Mouse (Mus musculus): ENCODE data around the gene Stau1. TPM values are rescaled to one million over a fixed set of nuclear protein-coding genes. Genes with fewer than 3 reads are reported as not detected.
A peak's percentile ranks its signal among the peaks of the same experiment; 100 is the strongest.

Stau1 gene
- total and polyA plus RNA-seq, 3 experiments, result 27.7 to 44.9 (median 40.2) TPM

- TF ChIP-seq EP300 (IDR thresholded peaks at IDR 0.05; ENCODE audit: insufficient read depth, low read depth, low read length) (no peak), POLR2A (IDR thresholded peaks at IDR 0.05; ENCODE audit: insufficient read depth, low read depth, low read length) (no peak), CTCF (IDR thresholded peaks at IDR 0.05) (no peak)
- DNase-seq, result no peak
- Histone ChIP-seq H3K79me2 (replicated peaks; ENCODE audit: control insufficient read depth, insufficient read depth, low read length) (no peaks in the 10 kb centered on the region), H3K27me3 (ENCODE audit: control insufficient read depth, insufficient read depth, low read length) (no peaks in the 10 kb centered on the region), H3K36me3 (ENCODE audit: control insufficient read depth, insufficient read depth, low read length) (no peaks in the 10 kb centered on the region), H3K4me1 (ENCODE audit: control insufficient read depth, insufficient read depth, low read length) (peaks cover 4% of the 10 kb centered on the region), H3K4me3 (no peak overlapping the region), H3K27ac (no peak overlapping the region), H3K9ac (ENCODE audit: low read depth, low read length) (no peak overlapping the region)
- 70% methylated on average over 9 of the region's 9 CpGs for WGBS
- intact Hi-C loops (cut with DNase I), result loop anchor here (5.0 kb wide), 1 partner anchor 94 kb away; the partner anchor contains the start of gene Cse1l
These were observed 5.4 kb upstream of the Stau1 start for GRCm38 (mm10) chr2:167001486-167001885.

GRCm38 (mm10) chr2:166996533-166996894, 415 bp upstream of the Stau1 start:
- Histone ChIP-seq H3K27me3 (ENCODE audit: control insufficient read depth, insufficient read depth, low read length) (no peaks in the 10 kb centered on the region), H3K79me2 (replicated peaks; ENCODE audit: control insufficient read depth, insufficient read depth, low read length) (no peaks in the 10 kb centered on the region; the same call in 1 of the 2 replicates), H3K36me3 (ENCODE audit: control insufficient read depth, insufficient read depth, low read length) (peaks cover 13% of the 10 kb centered on the region), H3K4me3 (peak overlapping the region; percentile 55), H3K9ac (ENCODE audit: low read depth, low read length) (peak overlapping the region; percentile 84), H3K27ac (peak overlapping the region; percentile 93), H3K4me1 (ENCODE audit: control insufficient read depth, insufficient read depth, low read length) (peaks cover 9% of the 10 kb centered on the region)
- WGBS, result 40% methylated on average over 8 of the region's 8 CpGs
- TF ChIP-seq EP300 (IDR thresholded peaks at IDR 0.05; ENCODE audit: insufficient read depth, low read depth, low read length) (no peak), POLR2A (IDR thresholded peaks at IDR 0.05; ENCODE audit: insufficient read depth, low read depth, low read length) (no peak), CTCF (IDR thresholded peaks at IDR 0.05) (no peak)
- intact Hi-C loops (cut with DNase I), result loop anchor here (1.0 to 5.0 kb wide), 2 partner anchors 19 to 66 kb away; partner anchors contain the start of genes Ddx27 and Znfx1
- DNase-seq, result no peak

- TF ChIP-seq EP300 (IDR thresholded peaks at IDR 0.05; ENCODE audit: insufficient read depth, low read depth, low read length), result no peak
- no peak for TF ChIP-seq CTCF (IDR thresholded peaks at IDR 0.05)
- no peak for TF ChIP-seq POLR2A (IDR thresholded peaks at IDR 0.05; ENCODE audit: insufficient read depth, low read depth, low read length)
These were observed 891 bp downstream of the Stau1 start for GRCm38 (mm10) chr2:166995021-166995795.

GRCm38 (mm10) chr2:166991945-166992344, 4.2 kb downstream of the Stau1 start:
- Histone ChIP-seq H3K36me3 (ENCODE audit: control insufficient read depth, insufficient read depth, low read length) (peaks cover 30% of the 10 kb centered on the region), H3K9ac (ENCODE audit: low read depth, low read length) (no peak overlapping the region), H3K4me1 (ENCODE audit: control insufficient read depth, insufficient read depth, low read length) (peaks cover 15% of the 10 kb centered on the region), H3K79me2 (replicated peaks; ENCODE audit: control insufficient read depth, insufficient read depth, low read length) (peaks cover 8% of the 10 kb centered on the region), H3K27ac (no peak overlapping the region), H3K27me3 (ENCODE audit: control insufficient read depth, insufficient read depth, low read length) (no peaks in the 10 kb centered on the region), H3K4me3 (no peak overlapping the region)
- intact Hi-C loops (cut with DNase I), result loop anchor here (2.0 kb wide), 1 partner anchor 15 kb away; no protein-coding TSS in a partner anchor
- no peak for DNase-seq
- no peak for TF ChIP-seq POLR2A (IDR thresholded peaks at IDR 0.05; ENCODE audit: insufficient read depth, low read depth, low read length)
- TF ChIP-seq EP300 (IDR thresholded peaks at IDR 0.05; ENCODE audit: insufficient read depth, low read depth, low read length), result no peak
- no peak for TF ChIP-seq CTCF (IDR thresholded peaks at IDR 0.05)

More at GRCm38 (mm10) chr2:166995021-166995795, 891 bp downstream of the Stau1 start:
- no peaks in the 10 kb centered on the region; the same call in 1 of the 2 replicates for H3K79me2 ChIP-seq (replicated peaks; ENCODE audit: control insufficient read depth, insufficient read depth, low read length)
- under 1% methylated on average over 28 of the region's 28 CpGs for WGBS
- H3K4me1 ChIP-seq (ENCODE audit: control insufficient read depth, insufficient read depth, low read length), result peaks cover 13% of the 10 kb centered on the region
- no peaks in the 10 kb centered on the region for H3K27me3 ChIP-seq (ENCODE audit: control insufficient read depth, insufficient read depth, low read length)
- H3K9ac ChIP-seq (ENCODE audit: low read depth, low read length), result peak overlapping the region; percentile 96
- peak; percentile 28 to 43 for DNase-seq
- peak overlapping the region; percentile 93 for H3K27ac ChIP-seq
- H3K36me3 ChIP-seq (ENCODE audit: control insufficient read depth, insufficient read depth, low read length), result peaks cover 23% of the 10 kb centered on the region
- peak overlapping the region; percentile 87 for H3K4me3 ChIP-seq
- intact Hi-C loops (cut with DNase I), result loop anchor here (5.0 kb wide), 1 partner anchor 67 kb away; the partner anchor contains the start of gene Znfx1

- Histone ChIP-seq H3K9ac (ENCODE audit: low read depth, low read length) (no peak overlapping the region), H3K4me3 (no peak overlapping the region), H3K27ac (no peak overlapping the region), H3K79me2 (replicated peaks; ENCODE audit: control insufficient read depth, insufficient read depth, low read length) (peaks cover 11% of the 10 kb centered on the region), H3K36me3 (ENCODE audit: control insufficient read depth, insufficient read depth, low read length) (peaks cover 30% of the 10 kb centered on the region), H3K27me3 (ENCODE audit: control insufficient read depth, insufficient read depth, low read length) (no peaks in the 10 kb centered on the region), H3K4me1 (ENCODE audit: control insufficient read depth, insufficient read depth, low read length) (peaks cover 10% of the 10 kb centered on the region)
- 25% methylated on average over 7 of the region's 7 CpGs for whole genome bisulfite sequencing
- no peak for DNase-seq
- intact Hi-C loops (cut with DNase I), result loop anchor here (2.0 kb wide), 1 partner anchor 14 kb away; no protein-coding TSS in a partner anchor
- peak; percentile 54 for TF ChIP-seq CTCF (IDR thresholded peaks at IDR 0.05)
- no peak for TF ChIP-seq EP300 (IDR thresholded peaks at IDR 0.05; ENCODE audit: insufficient read depth, low read depth, low read length)
These were observed 5.2 kb downstream of the Stau1 start for GRCm38 (mm10) chr2:166990861-166991260.

- Histone ChIP-seq H3K4me3 (no peak overlapping the region), H3K27me3 (ENCODE audit: control insufficient read depth, insufficient read depth, low read length) (no peaks in the 10 kb centered on the region), H3K9ac (ENCODE audit: low read depth, low read length) (no peak overlapping the region), H3K4me1 (ENCODE audit: control insufficient read depth, insufficient read depth, low read length) (no peaks in the 10 kb centered on the region; the same call in 1 of the 2 replicates), H3K79me2 (replicated peaks; ENCODE audit: control insufficient read depth, insufficient read depth, low read length) (peaks cover 14% of the 10 kb centered on the region), H3K36me3 (ENCODE audit: control insufficient read depth, insufficient read depth, low read length) (no peaks in the 10 kb centered on the region), H3K27ac (no peak overlapping the region)
- TF ChIP-seq POLR2A (IDR thresholded peaks at IDR 0.05; ENCODE audit: insufficient read depth, low read depth, low read length), result no peak
- TF ChIP-seq EP300 (IDR thresholded peaks at IDR 0.05; ENCODE audit: insufficient read depth, low read depth, low read length), result no peak
- peak; percentile 17 for TF ChIP-seq CTCF (IDR thresholded peaks at IDR 0.05)
- DNase-seq, result no peak
- 80% methylated on average over 4 of the region's 4 CpGs for WGBS
- intact Hi-C loops (cut with DNase I), result no loop called here
These were observed 12.7 kb downstream of the Stau1 start for GRCm38 (mm10) chr2:166983351-166983894.
